Mouse (Mus musculus) liver, embryonic 16.5 days (tissue): ENCODE measurements around the gene Zbtb11. TPM values are rescaled to one million over a fixed set of nuclear protein-coding genes. Genes with fewer than 3 reads are reported as not detected.
A peak's percentile ranks its signal among the peaks of the same experiment; 100 is the strongest.

Experiments
- ATAC-seq: fragments of 200-750 bp; cut with Nextera tagmentation; 2 replicates; pipeline ENCODE4 v1.8.0; 2017; ENCODE audit warnings: low read depth, mild to moderate bottlenecking, moderate number of reproducible peaks, moderate library complexity
- H3K27ac ChIP-seq: fragments of 300-500 bp; sonication (generic); 2 replicates; pipeline ENCODE4 v1.5.1; 2014; ENCODE audit warnings: mild to moderate bottlenecking, low read length
- H3K27me3 ChIP-seq: fragments of 300-500 bp; sonication (generic); 2 replicates; pipeline ENCODE4 v1.6.1; 2014; ENCODE audit warnings: low read depth, low read length, mixed read lengths; ENCODE audit not compliant: control insufficient read depth, insufficient read depth
- H3K36me3 ChIP-seq: fragments of 300-500 bp; sonication (generic); 2 replicates; pipeline ENCODE4 v1.6.1; 2014; ENCODE audit warnings: mild to moderate bottlenecking; ENCODE audit not compliant: control insufficient read depth, insufficient read depth
- H3K4me1 ChIP-seq: fragments of 300-500 bp; sonication (generic); 2 replicates; pipeline ENCODE4 v1.6.1; 2014; ENCODE audit warnings: low read depth, low read length, mixed read lengths; ENCODE audit not compliant: control insufficient read depth
- H3K4me2 ChIP-seq: fragments of 300-500 bp; sonication (generic); 2 replicates; pipeline ENCODE4 v1.6.1; 2014; ENCODE audit warnings: low read depth, low read length, mixed read lengths
- H3K4me3 ChIP-seq: fragments of 300-500 bp; sonication (generic); 2 replicates; pipeline ENCODE4 v1.5.1; 2014; ENCODE audit warnings: low read depth, mild to moderate bottlenecking, low read length
- H3K9ac ChIP-seq: fragments of 300-500 bp; sonication (generic); 2 replicates; pipeline ENCODE4 v1.6.1; 2014; ENCODE audit warnings: low read depth, low read length
- H3K9me3 ChIP-seq: fragments of 300-500 bp; sonication (generic); replicated peaks from 2 replicates; pipeline ENCODE4 v1.6.1; 2016; ENCODE audit warnings: low read length; ENCODE audit not compliant: control insufficient read depth
- WGBS: fragments of 180-500 bp; shearing (Covaris S2); extraction: QIAGEN DNeasy Blood & Tissue Kit; methylation state at CpG from one replicate; pipeline ENCODE4 v1.1.7; 2014; ENCODE audit not compliant: insufficient replicate concordance; 5-methylcytosine and 5-hydroxymethylcytosine counted together
- polyA plus RNA-seq: library from polyadenylated mRNA; unstranded; fragments of >200 nt; fragmentation: Nextera tagmentation; extraction: Ambion mirVana; gene quantifications from 2 replicates; pipeline ENCODE4 v1.2.1, GENCODE M21; 2015

Gene Zbtb11
- polyA plus RNA-seq, 1 experiment from 2014 or later = 8.3 TPM

DNA sequence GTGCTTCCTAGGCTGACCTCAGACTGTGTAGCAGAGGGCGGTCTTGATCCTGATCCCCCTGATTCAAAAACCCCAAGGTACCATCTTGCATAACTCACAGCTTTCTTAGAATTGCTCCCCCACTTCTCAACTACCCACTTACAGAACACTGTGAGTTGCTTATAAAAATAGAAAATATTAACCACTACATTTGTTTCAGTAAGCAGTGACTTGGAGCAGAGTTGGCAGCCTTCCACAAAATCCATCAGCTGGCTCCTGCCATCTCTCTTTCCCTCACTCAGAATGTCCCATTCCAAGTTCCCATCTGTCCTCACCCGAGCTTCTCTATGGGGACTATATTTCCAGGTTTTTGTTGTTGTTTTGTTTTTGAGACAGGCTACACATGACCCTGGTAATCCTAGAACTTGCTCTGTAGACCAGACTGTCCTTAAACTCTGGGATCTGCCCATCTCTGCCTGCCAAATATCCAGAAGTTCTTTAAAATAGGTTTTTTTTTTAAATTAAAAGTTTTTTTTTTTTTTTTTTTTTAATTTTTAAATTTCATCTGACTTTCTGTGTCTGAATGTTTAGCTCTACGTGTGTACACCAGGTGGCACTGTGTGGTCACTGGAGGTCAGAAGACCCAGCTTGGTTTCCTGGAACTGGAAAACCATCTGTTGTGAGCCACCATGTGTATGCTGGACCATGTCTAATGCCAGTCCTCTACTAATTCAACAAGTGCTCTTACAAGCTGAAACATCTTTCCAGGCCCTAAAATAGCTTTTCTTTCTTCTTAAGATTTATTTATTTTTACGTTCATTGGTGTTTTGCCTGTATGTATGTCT is 9.3 kb upstream of the Zbtb11 start:
- Histone ChIP-seq H3K4me2 (no peak overlapping the region), H3K9me3 (no peaks in the 10 kb centered on the region), H3K4me1 (peaks cover 15% of the 10 kb centered on the region), H3K27ac (no peak overlapping the region), H3K36me3 (peaks cover 8% of the 10 kb centered on the region), H3K4me3 (no peak overlapping the region), H3K27me3 (no peaks in the 10 kb centered on the region), H3K9ac (no peak overlapping the region)
- 53% methylated on average over 4 of the region's 4 CpGs for WGBS
- no peak for ATAC-seq

DNA sequence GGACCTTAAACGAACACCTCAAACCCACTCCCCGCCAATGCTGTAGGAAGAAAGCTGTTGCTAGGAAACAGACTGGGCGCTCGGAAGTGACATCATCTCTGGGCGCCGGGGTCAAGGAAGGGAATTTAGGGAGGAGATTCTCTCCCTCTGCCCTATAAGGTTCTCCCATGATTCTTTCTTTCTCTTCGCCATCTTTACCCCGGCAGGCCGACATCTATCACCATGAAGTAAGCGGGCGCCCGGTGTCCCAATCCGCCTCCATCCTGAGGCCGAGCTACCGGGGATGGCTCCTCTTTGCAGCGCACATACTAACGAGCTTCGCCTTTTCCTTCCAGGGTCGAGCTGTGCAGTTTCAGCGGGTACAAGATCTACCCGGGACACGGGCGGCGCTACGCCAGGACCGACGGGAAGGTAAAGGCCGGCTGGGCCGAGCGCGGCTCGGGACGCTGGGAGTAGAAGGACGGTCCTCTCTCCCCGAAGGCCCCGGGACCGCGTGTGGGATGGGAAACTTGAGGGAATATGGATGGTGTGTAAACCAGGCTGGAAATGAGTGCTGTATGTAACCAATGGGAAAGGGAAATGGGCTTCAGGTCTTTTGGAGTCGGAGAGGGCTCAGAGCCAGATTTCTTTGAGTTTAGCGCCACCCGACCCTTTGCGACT is 7.3 kb upstream of the Zbtb11 start, which contains the start of gene Rpl24:
Gene Rpl24 (plus strand): TSS at position 64 of the 660 bp plus-strand sequence.
- peak within 1 kb of the TSS; percentile 71 for H3K9ac ChIP-seq
- peaks cover 18% of the 10 kb centered on the region for H3K4me1 ChIP-seq
- peak; percentile 94 for ATAC-seq
- under 1% methylated on average over 42 of the region's 42 CpGs for WGBS
- no peaks in the 10 kb centered on the region for H3K27me3 ChIP-seq
- peak within 1 kb of the TSS; percentile 88 for H3K4me2 ChIP-seq
- H3K27ac ChIP-seq = peak within 1 kb of the TSS; percentile 66
- H3K36me3 ChIP-seq = peaks cover 28% of the 10 kb centered on the region
- H3K9me3 ChIP-seq = no peaks in the 10 kb centered on the region
- H3K4me3 ChIP-seq = peak within 1 kb of the TSS; percentile 72

DNA sequence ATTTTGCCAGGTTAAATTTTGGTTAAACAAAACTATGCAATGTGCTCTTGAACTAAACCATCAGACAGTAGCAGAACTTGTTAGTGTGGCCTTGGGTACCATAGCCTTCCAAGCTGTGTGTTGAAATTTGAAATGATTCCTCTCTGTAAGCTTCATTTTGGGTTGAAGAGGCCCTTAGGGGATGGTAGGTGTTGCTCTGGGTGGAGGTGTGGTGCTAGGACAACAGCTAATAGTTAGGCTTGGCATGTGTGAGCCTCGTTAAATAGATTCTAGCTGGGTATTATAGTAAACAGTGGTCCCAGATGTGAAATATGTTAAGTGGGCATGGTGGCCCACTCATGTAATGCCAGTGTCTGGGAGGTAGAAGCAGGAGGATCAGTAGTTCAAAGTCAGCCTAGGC is 6.5 kb upstream of the Zbtb11 start:
- no peaks in the 10 kb centered on the region for H3K27me3 ChIP-seq
- WGBS = 13% methylated on average over 1 of the region's 1 CpGs
- H3K9ac ChIP-seq = peak overlapping the region; percentile 71
- no peak for ATAC-seq
- no peaks in the 10 kb centered on the region for H3K9me3 ChIP-seq
- peak overlapping the region; percentile 88 for H3K4me2 ChIP-seq
- peaks cover 18% of the 10 kb centered on the region for H3K4me1 ChIP-seq
- peaks cover 34% of the 10 kb centered on the region for H3K36me3 ChIP-seq
- H3K4me3 ChIP-seq = peak overlapping the region; percentile 72
- peak overlapping the region; percentile 66 for H3K27ac ChIP-seq

DNA sequence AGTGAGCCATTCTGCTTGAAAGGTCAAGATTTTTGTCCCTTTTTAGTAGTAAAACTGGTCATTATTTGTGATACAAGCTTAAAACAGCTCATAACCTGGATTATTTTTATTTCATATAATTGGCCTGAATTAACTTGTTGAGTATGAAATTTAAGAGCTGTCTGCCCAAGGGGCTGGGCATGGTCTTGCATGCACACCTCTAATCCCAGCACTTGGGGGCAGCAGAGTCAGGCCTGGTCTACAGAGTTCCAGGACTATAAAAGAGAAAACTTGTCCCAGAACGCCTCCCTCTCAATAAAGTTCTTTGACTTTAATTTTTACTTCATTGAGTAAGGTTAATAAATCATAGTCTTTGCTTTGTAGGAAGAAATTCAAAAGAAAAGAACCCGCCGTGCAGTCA is 4.5 kb upstream of the Zbtb11 start:
- Histone ChIP-seq H3K27ac (no peak overlapping the region), H3K9me3 (no peaks in the 10 kb centered on the region), H3K4me2 (no peak overlapping the region), H3K27me3 (no peaks in the 10 kb centered on the region), H3K4me1 (peaks cover 25% of the 10 kb centered on the region), H3K9ac (no peak overlapping the region), H3K4me3 (no peak overlapping the region), H3K36me3 (peaks cover 35% of the 10 kb centered on the region)
- no peak for ATAC-seq
- 77% methylated on average over 3 of the region's 3 CpGs for WGBS

DNA sequence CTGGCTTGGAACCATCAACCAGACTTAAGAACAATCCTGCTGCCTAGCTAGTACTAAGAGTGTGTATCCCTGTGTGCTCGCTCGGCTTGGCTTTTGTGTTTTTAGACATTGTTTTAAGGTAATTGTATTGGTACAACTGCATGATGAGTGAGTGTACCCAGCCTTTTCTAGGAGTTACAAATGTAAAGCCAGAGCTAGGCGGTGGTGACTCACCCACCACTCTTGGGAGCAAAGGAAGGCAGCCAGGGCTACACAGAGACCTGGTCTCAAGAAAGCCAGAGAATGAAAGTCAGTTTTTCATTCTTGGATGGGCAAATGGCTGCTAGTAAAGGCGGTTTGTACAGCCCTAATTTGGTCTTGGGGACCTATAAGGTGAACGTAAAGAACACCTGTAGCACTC is 3.3 kb upstream of the Zbtb11 start:
- WGBS = 87% methylated on average over 5 of the region's 5 CpGs
- Histone ChIP-seq H3K27ac (no peak overlapping the region), H3K27me3 (no peaks in the 10 kb centered on the region), H3K36me3 (peaks cover 35% of the 10 kb centered on the region), H3K4me3 (no peak overlapping the region), H3K9me3 (no peaks in the 10 kb centered on the region), H3K9ac (no peak overlapping the region), H3K4me1 (peaks cover 28% of the 10 kb centered on the region), H3K4me2 (no peak overlapping the region)
- ATAC-seq = no peak

DNA sequence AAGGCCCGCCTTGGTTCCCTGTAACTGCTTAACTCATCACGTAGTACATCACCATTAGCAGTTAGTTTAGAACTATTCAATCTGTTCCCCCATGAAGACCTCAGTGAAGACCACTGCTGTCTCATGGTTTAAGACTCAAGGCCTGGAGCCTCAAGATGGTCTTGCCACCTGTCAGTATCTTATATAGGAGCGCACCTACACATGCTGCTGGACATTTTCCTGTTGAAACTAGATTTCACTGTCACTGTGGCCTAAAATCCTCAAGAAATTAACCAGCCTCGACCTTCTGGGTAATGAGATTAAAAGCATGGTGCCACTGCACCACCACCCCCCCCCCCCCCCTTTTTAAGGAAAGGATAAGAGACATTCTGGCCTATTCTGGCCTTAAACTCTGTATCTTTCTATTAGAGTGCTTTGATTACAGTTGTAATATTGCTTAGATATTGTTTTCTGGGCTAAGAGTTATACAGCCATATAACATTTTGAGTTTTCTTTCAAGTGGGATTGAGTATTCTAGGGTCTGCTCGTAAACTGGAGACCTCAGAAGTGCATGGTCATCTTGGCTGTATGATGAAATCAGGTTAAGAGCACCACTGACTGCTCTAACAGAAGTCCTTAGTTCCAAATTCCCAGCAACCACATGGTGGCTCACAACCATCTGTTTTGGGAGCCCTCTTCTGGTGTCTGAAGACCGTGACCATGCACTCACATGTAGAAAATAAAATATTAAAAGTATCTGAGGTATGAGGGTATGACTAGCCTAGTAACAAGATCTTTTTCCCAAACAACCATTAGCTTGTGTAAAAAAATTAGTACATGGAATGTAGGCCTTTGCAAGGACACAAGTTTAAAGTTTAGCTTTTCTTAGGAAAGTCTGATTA is 1.7 kb upstream of the Zbtb11 start:
- peaks cover 35% of the 10 kb centered on the region for H3K36me3 ChIP-seq
- no peak overlapping the region for H3K4me2 ChIP-seq
- H3K4me1 ChIP-seq = peaks cover 32% of the 10 kb centered on the region

DNA sequence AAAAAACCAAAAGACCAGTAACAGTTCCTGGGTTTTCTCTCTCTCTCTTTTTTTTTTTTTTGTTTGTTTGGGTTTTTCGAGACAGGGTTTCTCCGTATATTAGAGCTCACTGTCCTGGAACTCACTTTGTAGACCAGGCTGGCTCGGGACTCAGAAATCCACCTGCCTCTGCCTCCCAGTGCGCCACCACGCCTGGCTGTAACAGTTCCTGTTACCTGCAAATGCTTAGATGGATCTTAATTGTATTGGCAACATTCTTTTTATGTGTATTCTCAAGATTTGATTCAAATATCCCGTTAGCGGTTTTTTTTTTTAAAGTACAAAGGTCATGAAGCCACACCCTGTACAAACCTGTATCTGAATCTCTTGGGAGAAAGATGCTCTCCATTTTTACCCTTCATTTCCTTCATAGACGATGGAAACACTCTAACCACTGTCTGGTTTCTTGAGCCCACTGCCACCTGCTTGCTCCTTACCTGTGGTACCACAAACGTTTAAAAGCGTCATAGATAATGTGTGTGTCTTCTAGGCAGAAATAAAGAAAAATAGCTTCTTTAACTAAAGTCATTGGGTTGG is 969 bp upstream of the Zbtb11 start:
- no peaks in the 10 kb centered on the region for H3K27me3 ChIP-seq
- H3K4me1 ChIP-seq = peaks cover 27% of the 10 kb centered on the region
- H3K27ac ChIP-seq = peak overlapping the region; percentile 94
- H3K36me3 ChIP-seq = peaks cover 35% of the 10 kb centered on the region
- H3K4me3 ChIP-seq = peak overlapping the region; percentile 99
- no peak for ATAC-seq
- H3K9me3 ChIP-seq = no peaks in the 10 kb centered on the region
- H3K9ac ChIP-seq = peak overlapping the region; percentile 98
- peak overlapping the region; percentile 71 for H3K4me2 ChIP-seq
- WGBS = 45% methylated on average over 10 of the region's 10 CpGs

More for the DNA sequence above, 1.7 kb upstream of the Zbtb11 start:
- no peak overlapping the region for H3K4me3 ChIP-seq
- H3K9me3 ChIP-seq = no peaks in the 10 kb centered on the region
- 64% methylated on average over 6 of the region's 6 CpGs for WGBS
- ATAC-seq = no peak
- no peak overlapping the region for H3K9ac ChIP-seq
- H3K27ac ChIP-seq = peak overlapping the region; percentile 12; the same call in 1 of the 2 replicates
- no peaks in the 10 kb centered on the region for H3K27me3 ChIP-seq

DNA sequence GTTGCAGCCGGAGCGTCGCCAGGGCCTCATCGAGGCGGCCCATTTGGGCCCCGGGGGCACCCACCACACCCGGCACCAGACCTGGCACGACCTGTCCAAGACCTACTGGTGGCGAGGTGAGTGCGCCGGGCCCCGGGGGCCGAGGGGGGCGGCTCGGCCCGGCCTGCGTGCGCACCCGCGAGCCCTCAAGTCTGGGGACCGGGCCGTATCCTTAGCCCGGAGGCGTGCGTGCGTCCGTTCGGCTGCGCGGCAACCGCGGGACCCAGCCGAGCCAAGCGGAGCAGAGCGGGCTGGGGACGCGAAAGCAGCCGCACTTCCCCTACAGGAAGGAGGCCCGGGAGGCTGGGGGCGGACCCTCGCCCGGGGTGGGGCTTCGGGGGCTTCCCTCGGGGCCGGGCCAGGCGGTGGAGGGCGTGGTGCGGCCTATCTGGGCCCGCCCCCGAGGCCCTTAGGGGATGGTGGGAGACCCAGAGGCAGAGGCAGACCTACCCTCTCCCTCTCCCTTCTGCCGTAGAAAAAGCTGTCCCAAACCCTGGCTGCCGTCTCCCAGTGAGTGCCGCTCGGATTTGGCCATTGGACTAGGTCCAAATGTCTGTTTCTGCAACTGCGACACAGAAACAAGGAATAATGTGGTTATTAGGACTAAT is 696 bp downstream of the Zbtb11 start:
- Histone ChIP-seq H3K4me3 (peak overlapping the region; percentile 99), H3K4me2 (peak overlapping the region; percentile 92), H3K27ac (peak overlapping the region; percentile 94), H3K9ac (peak overlapping the region; percentile 98), H3K36me3 (peaks cover 26% of the 10 kb centered on the region), H3K4me1 (peaks cover 22% of the 10 kb centered on the region), H3K27me3 (no peaks in the 10 kb centered on the region), H3K9me3 (no peaks in the 10 kb centered on the region)
- WGBS = under 1% methylated on average over 55 of the region's 55 CpGs
- peak; percentile 87 for ATAC-seq
